Mouse (Mus musculus) neural tube, embryonic 12.5 days (tissue): ENCODE measurements around the gene Hexim1. TPM values are rescaled to one million over a fixed set of nuclear protein-coding genes. Genes with fewer than 3 reads are reported as not detected.

Source experiments
- ATAC-seq: fragments of 200-750 bp; cut with Nextera tagmentation; 2 replicates; pipeline ENCODE4 v1.8.0; 2017; ENCODE audit warnings: low read depth, mild to moderate bottlenecking, moderate TSS enrichment, moderate library complexity; ENCODE audit not compliant: low FRiP score
- H3K27ac ChIP-seq: fragments of 300-500 bp; sonication (generic); 2 replicates; pipeline ENCODE4 v1.5.1; 2016
- H3K27me3 ChIP-seq: fragments of 300-500 bp; sonication (generic); replicated peaks from 2 replicates; pipeline ENCODE4 v1.6.1; 2016; ENCODE audit warnings: mild to moderate bottlenecking
- H3K36me3 ChIP-seq: fragments of 300-500 bp; sonication (generic); 2 replicates; pipeline ENCODE4 v1.6.1; 2016; ENCODE audit warnings: mild to moderate bottlenecking
- H3K4me1 ChIP-seq: fragments of 300-500 bp; sonication (generic); 2 replicates; pipeline ENCODE4 v1.6.1; 2016
- H3K4me2 ChIP-seq: fragments of 300-500 bp; sonication (generic); replicated peaks from 2 replicates; pipeline ENCODE4 v1.6.1; 2016; ENCODE audit warnings: mild to moderate bottlenecking
- H3K4me3 ChIP-seq: fragments of 300-500 bp; sonication (generic); 2 replicates; pipeline ENCODE4 v1.5.1; 2016
- H3K9ac ChIP-seq: fragments of 300-500 bp; sonication (generic); 2 replicates; pipeline ENCODE4 v1.6.1; 2016; ENCODE audit warnings: mild to moderate bottlenecking
- H3K9me3 ChIP-seq: fragments of 300-500 bp; sonication (generic); 2 replicates; pipeline ENCODE4 v1.6.1; 2016; ENCODE audit warnings: mild to moderate bottlenecking
- WGBS: fragments of 180-500 bp; shearing (Covaris S2); methylation state at CpG from one replicate; pipeline ENCODE4 v1.1.7; 2016; 5-methylcytosine and 5-hydroxymethylcytosine counted together
- polyA plus RNA-seq: library from polyadenylated mRNA; unstranded; fragments of >200 nt; fragmentation: Nextera tagmentation; extraction: Ambion mirVana; gene quantifications from 2 replicates; pipeline ENCODE4 v1.2.1, GENCODE M21; 2016

Hexim1 gene
- polyA plus RNA-seq, 1 experiment from 2014 or later, result 2.9 TPM

DNA sequence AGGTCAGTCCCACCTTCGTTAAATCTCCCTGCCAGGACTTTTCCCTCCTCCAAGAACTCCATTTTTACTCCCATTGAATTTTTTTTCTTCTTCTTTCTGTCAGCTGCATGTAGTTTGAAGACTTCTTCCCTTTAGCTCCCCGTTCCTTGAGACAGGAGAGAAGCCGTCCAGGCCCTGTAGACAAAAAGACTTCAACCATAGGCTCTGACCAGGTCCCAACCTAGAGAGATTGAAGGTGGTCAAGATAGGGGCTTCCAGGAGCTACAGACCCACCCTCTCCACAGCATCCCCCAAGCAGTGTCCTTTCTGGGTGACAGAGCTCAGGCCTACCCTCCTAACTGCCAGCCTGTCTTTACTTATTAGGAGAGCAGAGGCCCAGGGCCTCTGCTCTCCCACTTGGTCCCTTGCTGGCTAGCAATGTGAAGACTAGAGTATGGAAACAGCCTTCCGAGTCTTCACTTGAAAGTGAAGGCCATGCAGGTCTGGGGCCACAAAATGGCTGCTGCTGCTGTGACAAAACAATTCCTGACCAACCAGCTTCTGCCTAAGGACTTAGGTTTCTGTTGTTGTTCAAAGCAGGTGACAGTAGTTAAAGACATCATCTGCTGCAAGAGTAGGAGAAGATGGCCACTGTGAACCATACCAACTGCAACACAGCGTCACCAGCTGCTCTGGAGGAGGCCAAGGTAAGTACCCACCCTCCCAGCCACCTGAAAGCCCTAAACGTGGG, 17.6 kb downstream of the Hexim1 start:
- WGBS, result 50% methylated on average over 6 of the region's 6 CpGs
- H3K9ac ChIP-seq, result peak overlapping the region; percentile 47
- H3K4me1 ChIP-seq, result peaks cover 20% of the 10 kb centered on the region
- no peaks in the 10 kb centered on the region for H3K9me3 ChIP-seq
- peak overlapping the region; percentile 15; the same call in 1 of the 2 replicates for H3K4me3 ChIP-seq
- H3K27me3 ChIP-seq, result no peaks in the 10 kb centered on the region
- peaks cover 1% of the 10 kb centered on the region; the same call in 1 of the 2 replicates for H3K36me3 ChIP-seq
- 0 out of 2 replicates have a peak overlapping the region, but pooled peaks have one; percentile 3 for H3K27ac ChIP-seq
- H3K4me2 ChIP-seq, result peak overlapping the region; percentile 53
- no peak for ATAC-seq

DNA sequence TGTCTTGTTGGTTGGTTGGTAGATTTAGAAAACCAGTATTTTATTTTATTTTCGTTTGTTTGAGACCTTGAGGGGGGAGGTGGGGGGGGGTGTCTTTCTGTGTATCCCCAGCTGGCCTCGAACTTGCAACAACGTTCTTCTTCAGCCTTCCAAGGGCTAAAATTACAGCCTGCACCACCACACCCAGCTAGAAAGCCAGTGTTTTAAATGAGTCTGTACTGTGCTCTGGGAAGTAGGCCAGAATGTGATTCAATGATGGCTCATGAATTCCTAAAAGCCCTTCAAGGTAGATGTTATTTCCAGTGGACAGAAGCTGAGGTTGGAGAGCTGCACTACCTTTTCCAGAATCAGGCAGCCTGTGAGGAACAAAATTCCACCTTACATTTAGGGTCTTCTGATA, 18.2 kb downstream of the Hexim1 start:
- WGBS, result 77% methylated on average over 3 of the region's 3 CpGs
- H3K4me3 ChIP-seq, result no peak overlapping the region
- peaks cover 20% of the 10 kb centered on the region for H3K4me1 ChIP-seq
- ATAC-seq, result no peak
- H3K9ac ChIP-seq, result no peak overlapping the region
- H3K9me3 ChIP-seq, result no peaks in the 10 kb centered on the region
- peak overlapping the region; percentile 53 for H3K4me2 ChIP-seq
- peaks cover 7% of the 10 kb centered on the region; the same call in 1 of the 2 replicates for H3K36me3 ChIP-seq
- H3K27me3 ChIP-seq, result no peaks in the 10 kb centered on the region
- H3K27ac ChIP-seq, result no peak overlapping the region

DNA sequence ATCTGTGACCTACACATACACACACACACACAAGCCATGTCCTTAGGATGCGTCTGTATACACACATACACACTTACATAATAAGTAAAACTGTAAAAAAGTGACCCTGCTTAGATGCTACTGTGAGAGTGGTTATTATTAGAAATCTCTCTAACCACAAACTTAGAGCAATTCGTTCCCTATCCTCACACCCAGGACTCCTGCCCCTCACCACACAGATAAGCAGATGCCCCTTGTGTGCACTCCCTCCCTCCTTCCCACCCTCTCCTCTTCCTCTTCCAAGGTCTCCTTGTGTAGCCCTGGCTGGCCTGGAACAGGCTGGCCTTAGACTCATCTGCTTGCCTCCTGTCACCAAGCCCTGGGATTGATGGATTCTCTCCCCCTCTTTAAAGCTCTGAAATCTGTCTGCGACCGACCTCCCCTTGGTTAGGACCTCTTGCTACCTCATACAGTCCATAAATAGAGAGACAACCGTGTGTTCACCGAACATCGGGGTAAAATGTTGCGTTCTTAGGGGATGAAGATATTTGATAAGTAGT, 20.1 kb downstream of the Hexim1 start:
- 87% methylated on average over 8 of the region's 8 CpGs for WGBS
- Histone ChIP-seq H3K9me3 (no peaks in the 10 kb centered on the region), H3K4me3 (no peak overlapping the region), H3K4me2 (no peak overlapping the region), H3K36me3 (peaks cover 8% of the 10 kb centered on the region; the same call in 1 of the 2 replicates), H3K4me1 (peaks cover 12% of the 10 kb centered on the region), H3K9ac (no peak overlapping the region), H3K27ac (no peak overlapping the region), H3K27me3 (no peaks in the 10 kb centered on the region)
- ATAC-seq, result no peak

DNA sequence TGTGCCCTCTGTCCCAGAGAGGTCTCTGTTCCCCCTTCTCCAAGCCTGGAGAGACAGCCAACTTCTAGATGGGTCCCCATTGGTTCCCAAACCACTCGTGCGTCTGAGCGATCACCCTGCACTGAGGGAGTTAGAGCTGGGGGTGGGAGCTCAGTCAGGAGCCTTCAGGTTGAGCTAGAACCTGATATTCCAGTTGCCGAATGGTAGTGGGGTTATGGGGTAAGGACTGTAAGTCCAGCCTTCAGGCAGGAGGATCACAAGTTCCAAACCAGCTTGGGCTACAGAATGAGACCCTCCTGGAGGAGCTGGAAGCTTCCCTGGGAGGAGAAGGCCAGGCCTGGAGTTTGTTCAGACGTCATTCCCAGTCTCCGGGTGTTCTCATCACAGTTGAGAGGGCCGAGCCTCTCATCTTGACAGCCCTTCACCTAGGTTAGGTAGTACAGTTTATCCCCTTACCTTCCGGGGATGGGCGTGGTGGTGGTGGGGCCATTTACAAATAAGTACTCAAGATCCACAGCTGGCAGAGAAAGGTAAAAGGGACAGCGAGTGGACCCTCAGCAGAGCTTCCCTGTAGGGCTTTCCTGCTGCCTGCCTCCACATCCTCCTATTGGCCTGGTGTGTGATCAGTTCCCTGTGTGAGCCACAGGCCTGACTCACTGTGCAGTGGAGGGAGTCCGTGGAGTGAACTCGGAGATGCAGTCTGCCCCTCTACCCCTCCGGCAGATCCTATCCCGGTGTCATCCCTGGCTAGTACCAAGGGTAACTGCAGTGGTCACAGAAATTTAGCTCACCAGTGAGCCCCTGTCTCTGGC, 24.1 kb downstream of the Hexim1 start:
- no peak overlapping the region for H3K27ac ChIP-seq
- 87% methylated on average over 14 of the region's 14 CpGs for WGBS

DNA sequence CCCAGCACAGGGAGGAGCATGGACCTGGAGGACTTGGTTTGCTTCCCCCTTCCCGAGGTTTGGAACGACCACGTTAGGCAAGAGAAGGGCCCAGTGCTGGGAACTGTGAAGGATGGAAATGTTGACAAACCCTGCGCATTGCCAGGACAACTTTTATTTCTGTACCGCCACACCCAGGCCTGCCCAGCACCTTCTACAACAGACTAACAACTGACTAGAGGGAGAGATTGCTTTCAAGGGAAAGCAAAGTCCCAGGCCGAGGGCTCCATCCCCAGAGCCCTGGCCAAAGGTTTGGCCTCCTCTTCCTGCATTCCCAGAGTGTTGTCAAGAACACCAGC, 24.7 kb downstream of the Hexim1 start:
- Histone ChIP-seq H3K4me3 (no peak overlapping the region), H3K27me3 (no peaks in the 10 kb centered on the region), H3K9ac (no peak overlapping the region), H3K36me3 (peaks cover 8% of the 10 kb centered on the region; the same call in 1 of the 2 replicates), H3K4me2 (no peak overlapping the region), H3K4me1 (peaks cover 22% of the 10 kb centered on the region), H3K9me3 (no peaks in the 10 kb centered on the region), H3K27ac (no peak overlapping the region)
- ATAC-seq, result no peak
- 60% methylated on average over 6 of the region's 6 CpGs for WGBS

More for the DNA sequence above, 24.1 kb downstream of the Hexim1 start:
- H3K4me2 ChIP-seq, result no peak overlapping the region
- no peak overlapping the region for H3K4me3 ChIP-seq
- peaks cover 8% of the 10 kb centered on the region; the same call in 1 of the 2 replicates for H3K36me3 ChIP-seq
- no peak for ATAC-seq
- no peak overlapping the region for H3K9ac ChIP-seq
- no peaks in the 10 kb centered on the region for H3K9me3 ChIP-seq
- H3K27me3 ChIP-seq, result no peaks in the 10 kb centered on the region
- H3K4me1 ChIP-seq, result peaks cover 20% of the 10 kb centered on the region

DNA sequence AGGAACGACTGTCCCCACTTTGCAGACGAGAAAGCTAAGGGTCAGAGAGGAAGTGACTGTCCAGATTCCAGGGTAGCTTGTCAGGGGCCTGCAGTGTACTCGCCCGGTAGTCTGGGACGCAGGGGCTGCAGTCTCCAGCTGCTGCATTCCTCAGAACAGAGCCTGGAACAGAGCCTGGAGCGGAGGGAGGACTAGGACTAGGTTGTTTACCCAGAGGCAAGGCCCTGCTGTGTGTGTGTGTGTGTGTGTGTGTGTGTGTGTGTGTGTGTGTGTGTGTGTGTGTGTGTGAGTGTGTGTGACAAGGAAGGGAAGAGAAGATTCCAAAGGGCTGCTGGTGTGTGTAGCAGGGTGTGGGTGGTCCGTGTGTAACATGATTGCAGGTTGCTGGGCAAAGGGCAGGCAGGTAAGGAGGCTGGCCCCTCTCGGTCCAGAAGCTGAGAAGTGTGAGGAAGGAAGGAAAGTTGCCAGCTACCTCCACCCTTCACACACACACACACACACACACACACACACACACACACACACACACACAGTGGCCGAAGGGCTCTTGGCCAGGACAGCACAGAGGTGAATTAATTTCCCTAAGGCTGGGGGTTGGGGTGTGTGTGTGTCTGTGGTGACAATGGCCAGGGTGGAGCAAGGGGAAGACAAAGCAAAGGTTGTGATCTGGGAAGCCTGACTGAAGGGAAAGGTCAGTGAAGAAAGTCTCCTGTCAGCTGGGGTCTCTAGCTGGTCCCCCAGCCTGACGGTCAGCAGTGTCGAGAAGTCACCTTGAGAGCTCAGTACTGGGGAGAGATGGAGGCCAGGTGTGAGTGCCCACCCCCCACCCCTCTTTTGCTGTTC, 25.3 kb downstream of the Hexim1 start:
- Histone ChIP-seq H3K4me3 (no peak overlapping the region), H3K9ac (no peak overlapping the region), H3K9me3 (no peaks in the 10 kb centered on the region), H3K4me2 (no peak overlapping the region), H3K36me3 (peaks cover 8% of the 10 kb centered on the region; the same call in 1 of the 2 replicates), H3K27ac (no peak overlapping the region), H3K27me3 (no peaks in the 10 kb centered on the region), H3K4me1 (peaks cover 22% of the 10 kb centered on the region)
- 40% methylated on average over 9 of the region's 11 CpGs for WGBS
- ATAC-seq, result no peak

DNA sequence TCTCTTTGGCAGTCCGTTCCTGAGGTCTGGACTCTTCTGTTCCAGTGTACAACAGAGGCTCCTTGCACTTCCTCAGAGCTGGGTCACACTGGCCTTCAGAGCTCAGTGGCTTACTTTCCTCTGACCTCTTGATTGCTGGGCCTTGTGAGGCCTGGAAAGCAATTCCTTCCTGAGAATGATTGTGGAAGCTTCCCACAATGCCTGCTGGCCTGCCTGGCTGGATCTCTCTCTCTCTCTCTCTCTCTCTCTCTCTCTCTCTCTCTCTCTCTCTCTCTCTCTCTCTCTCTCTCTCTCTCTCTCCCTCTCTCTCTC, 25.9 kb downstream of the Hexim1 start:
- 31% methylated on average over 1 of the region's 1 CpGs for WGBS
- Histone ChIP-seq H3K36me3 (peaks cover 8% of the 10 kb centered on the region; the same call in 1 of the 2 replicates), H3K9me3 (no peaks in the 10 kb centered on the region), H3K27me3 (no peaks in the 10 kb centered on the region), H3K4me3 (no peak overlapping the region), H3K4me1 (peaks cover 22% of the 10 kb centered on the region), H3K27ac (0 out of 2 replicates have a peak overlapping the region, but pooled peaks have one; percentile 15), H3K9ac (no peak overlapping the region), H3K4me2 (no peak overlapping the region)
- no peak for ATAC-seq

DNA sequence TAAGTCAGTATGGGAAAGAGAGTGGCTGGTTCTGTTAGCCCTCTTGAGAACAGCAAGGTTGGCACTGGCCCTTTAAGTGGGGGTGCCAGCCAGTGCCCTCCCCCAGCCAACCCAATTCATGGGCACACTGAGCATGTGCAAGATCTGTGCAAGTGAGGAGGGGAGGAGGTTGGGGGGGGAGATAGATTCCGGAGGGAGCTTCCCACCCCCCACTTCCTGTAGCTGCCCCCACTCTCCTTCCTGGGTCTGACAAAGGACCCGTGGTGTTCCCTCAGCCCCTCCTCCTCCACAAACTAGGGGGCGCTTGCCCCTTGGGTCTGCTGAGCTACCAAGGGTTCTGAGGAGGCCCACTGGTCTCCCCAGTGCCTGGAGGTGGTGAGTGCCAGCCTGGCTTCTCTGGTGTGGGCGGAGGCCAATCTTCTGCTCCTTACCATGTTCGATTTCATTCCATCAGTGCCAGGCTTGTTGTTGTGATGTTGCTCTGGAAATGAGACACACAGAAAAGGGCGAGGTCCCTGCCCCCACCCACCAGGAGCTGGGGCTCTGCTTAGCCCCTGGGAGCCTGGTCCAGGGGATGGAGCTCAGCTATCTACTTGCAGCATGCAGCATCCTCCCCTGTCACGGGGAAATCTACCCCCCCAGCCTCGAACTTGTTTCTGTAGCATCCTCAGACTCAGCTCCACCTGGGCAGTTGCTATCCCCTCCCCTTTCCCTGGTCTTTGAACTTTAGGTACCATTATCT, 26.6 kb downstream of the Hexim1 start:
- no peaks in the 10 kb centered on the region for H3K9me3 ChIP-seq
- peaks cover 22% of the 10 kb centered on the region for H3K4me1 ChIP-seq
- WGBS, result 32% methylated on average over 8 of the region's 8 CpGs
- H3K4me2 ChIP-seq, result peak overlapping the region; percentile 51
- H3K36me3 ChIP-seq, result peaks cover 8% of the 10 kb centered on the region; the same call in 1 of the 2 replicates
- 0 out of 2 replicates have a peak overlapping the region, but pooled peaks have one; percentile 15 for H3K27ac ChIP-seq
- no peaks in the 10 kb centered on the region for H3K27me3 ChIP-seq
- H3K4me3 ChIP-seq, result peak overlapping the region; percentile 7; the same call in 1 of the 2 replicates
- peak overlapping the region; percentile 42; the same call in 1 of the 2 replicates for H3K9ac ChIP-seq
- peak; percentile 76 for ATAC-seq

DNA sequence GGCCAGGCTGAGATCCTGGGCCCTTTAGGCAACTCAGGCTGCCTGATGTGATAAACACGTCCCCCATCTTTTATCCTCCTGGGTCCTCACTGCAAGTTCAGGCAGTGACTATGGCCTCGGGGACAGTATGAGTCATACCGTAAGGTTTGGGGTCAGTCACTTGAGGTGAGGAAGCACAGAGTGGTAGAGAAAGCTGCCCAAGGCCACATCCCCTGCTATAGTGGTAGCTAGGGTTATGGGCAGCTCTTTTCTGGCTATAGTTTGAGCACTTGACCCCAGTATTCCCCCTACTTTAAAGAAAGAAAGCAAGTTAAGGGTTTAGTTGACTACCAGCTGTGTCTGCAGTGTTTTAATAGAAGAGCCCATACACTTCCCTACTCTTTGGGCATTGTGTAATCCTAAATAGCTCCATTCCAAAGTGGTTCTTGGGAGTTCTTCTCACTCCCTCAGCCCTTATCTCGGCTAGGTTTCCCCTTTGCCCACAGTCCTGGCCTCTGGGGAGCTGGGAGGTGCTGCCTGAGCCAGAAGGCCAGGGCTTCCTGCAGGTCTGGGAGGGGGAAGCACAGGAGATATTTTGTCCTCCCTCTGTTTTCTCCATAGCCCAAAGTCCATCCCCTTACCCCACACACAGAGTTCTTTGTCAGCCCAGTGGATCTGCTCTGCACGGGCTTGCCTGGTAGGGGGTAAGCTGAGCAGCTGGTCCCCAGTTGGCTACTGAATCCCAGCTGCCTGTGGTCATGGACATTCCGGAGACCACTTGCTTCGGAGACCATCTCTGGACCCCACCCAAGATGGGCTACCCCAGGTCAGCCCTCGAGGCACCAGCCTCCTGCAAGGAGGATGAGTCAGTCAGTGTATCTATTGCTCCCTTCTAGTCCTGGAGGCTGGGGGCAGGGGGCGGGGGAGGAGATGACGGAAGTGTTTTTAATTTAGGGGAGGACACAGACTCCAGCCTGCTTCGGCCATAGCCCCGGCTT, 28.6 kb downstream of the Hexim1 start:
- Histone ChIP-seq H3K4me2 (no peak overlapping the region), H3K9ac (no peak overlapping the region), H3K9me3 (no peaks in the 10 kb centered on the region), H3K27me3 (no peaks in the 10 kb centered on the region), H3K4me1 (peaks cover 22% of the 10 kb centered on the region), H3K36me3 (no peaks in the 10 kb centered on the region), H3K4me3 (no peak overlapping the region), H3K27ac (no peak overlapping the region)
- 48% methylated on average over 12 of the region's 12 CpGs for WGBS
- no peak for ATAC-seq

DNA sequence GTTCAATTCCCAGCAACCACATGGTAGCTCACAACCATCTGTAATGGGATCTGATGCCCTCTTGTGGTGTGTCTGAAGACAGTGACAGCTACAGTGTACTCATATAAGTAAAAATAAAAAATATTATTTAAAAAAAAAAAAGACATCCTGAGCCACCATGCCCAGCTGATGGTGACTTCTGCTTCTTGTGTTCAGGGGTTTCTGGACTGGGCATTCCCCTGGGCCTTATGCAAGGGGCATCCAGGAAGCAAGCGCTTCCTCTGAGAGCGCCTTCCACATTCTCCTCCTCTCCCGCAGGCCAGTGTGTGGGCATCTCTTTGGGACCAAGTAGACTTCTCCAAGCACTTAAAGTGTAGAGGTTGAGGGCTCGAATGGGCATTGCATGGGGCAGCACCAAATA, 30.4 kb downstream of the Hexim1 start:
- H3K36me3 ChIP-seq, result no peaks in the 10 kb centered on the region
- WGBS, result 91% methylated on average over 4 of the region's 4 CpGs

More for the DNA sequence above, 30.4 kb downstream of the Hexim1 start:
- H3K4me3 ChIP-seq, result no peak overlapping the region
- no peaks in the 10 kb centered on the region for H3K27me3 ChIP-seq
- no peak overlapping the region for H3K27ac ChIP-seq
- H3K4me1 ChIP-seq, result peaks cover 22% of the 10 kb centered on the region
- no peaks in the 10 kb centered on the region for H3K9me3 ChIP-seq
- no peak overlapping the region for H3K9ac ChIP-seq
- ATAC-seq, result no peak
- H3K4me2 ChIP-seq, result no peak overlapping the region
